Mouse (Mus musculus): ENCODE results near the gene Capn15. TPM values are rescaled to one million over a fixed set of nuclear protein-coding genes. Genes with fewer than 3 reads are reported as not detected.
A peak's percentile ranks its signal among the peaks of the same experiment; 100 is the strongest.

The Capn15 gene
- polyA plus RNA-seq (2014; fragmentation: Nextera tagmentation; extraction: Ambion mirVana), result 23.0 and 27.4 TPM in 2 replicates

- Histone ChIP-seq H3K4me1 (replicated peaks; ENCODE audit: control insufficient read depth, insufficient read depth, low read length) (peaks cover 27% of the 10 kb centered on the region), H3K36me3 (ENCODE audit: control insufficient read depth, insufficient read depth, low read length) (no peaks in the 10 kb centered on the region; the same call in 1 of the 2 replicates), H3K4me2 (peak within 1 kb of the TSS; percentile 95), H3K9ac (ENCODE audit: low read depth, low read length) (peak within 1 kb of the TSS; percentile 94), H3K4me3 (ENCODE audit: low read depth, low read length) (peak within 1 kb of the TSS; percentile 93), H3K9me3 (ENCODE audit: control insufficient read depth, low read length) (no peaks in the 10 kb centered on the region), H3K27ac (ENCODE audit: low read depth, low read length) (peak within 1 kb of the TSS; percentile 79), H3K27me3 (replicated peaks; ENCODE audit: control insufficient read depth, insufficient read depth, low read length) (no peaks in the 10 kb centered on the region)
- DNase-seq (ENCODE audit: low spot score) (peak; percentile 87), ATAC-seq (replicated peaks; ENCODE audit: low FRiP score) (peak; percentile 97)
- WGBS, result under 1% methylated on average over 91 of the region's 91 CpGs
Measured at GRCm38 (mm10) chr17:25985306-25986294, at the start of gene Capn15. Capn15 (minus strand) TSS chr17:25985796.

- Histone ChIP-seq H3K9ac (ENCODE audit: low read depth, low read length) (no peak overlapping the region), H3K9me3 (ENCODE audit: control insufficient read depth, low read length) (no peaks in the 10 kb centered on the region), H3K36me3 (ENCODE audit: control insufficient read depth, insufficient read depth, low read length) (no peaks in the 10 kb centered on the region; the same call in 1 of the 2 replicates), H3K27me3 (replicated peaks; ENCODE audit: control insufficient read depth, insufficient read depth, low read length) (no peaks in the 10 kb centered on the region), H3K4me3 (ENCODE audit: low read depth, low read length) (no peak overlapping the region), H3K4me2 (no peak overlapping the region), H3K4me1 (replicated peaks; ENCODE audit: control insufficient read depth, insufficient read depth, low read length) (no peaks in the 10 kb centered on the region), H3K27ac (ENCODE audit: low read depth, low read length) (no peak overlapping the region)
- 56% methylated on average over 6 of the region's 6 CpGs for WGBS
- ATAC-seq (replicated peaks; ENCODE audit: low FRiP score) (no peak), DNase-seq (ENCODE audit: low spot score) (no peak)
Measured at GRCm38 (mm10) chr17:26032037-26032436, 46.4 kb upstream of the Capn15 start.

- no peak for ATAC-seq (replicated peaks; ENCODE audit: low FRiP score)
- Histone ChIP-seq H3K27me3 (replicated peaks; ENCODE audit: control insufficient read depth, insufficient read depth, low read length) (no peaks in the 10 kb centered on the region), H3K36me3 (ENCODE audit: control insufficient read depth, insufficient read depth, low read length) (no peaks in the 10 kb centered on the region; the same call in 1 of the 2 replicates), H3K9ac (ENCODE audit: low read depth, low read length) (no peak overlapping the region), H3K4me2 (no peak overlapping the region), H3K9me3 (ENCODE audit: control insufficient read depth, low read length) (no peaks in the 10 kb centered on the region), H3K4me1 (replicated peaks; ENCODE audit: control insufficient read depth, insufficient read depth, low read length) (no peaks in the 10 kb centered on the region), H3K4me3 (ENCODE audit: low read depth, low read length) (no peak overlapping the region), H3K27ac (ENCODE audit: low read depth, low read length) (no peak overlapping the region)
- DNase-seq (ENCODE audit: low spot score), result no peak
- WGBS, result 87% methylated on average over 5 of the region's 5 CpGs
Measured at GRCm38 (mm10) chr17:26031583-26031982, 46.0 kb upstream of the Capn15 start.

GRCm38 (mm10) chr17:26028261-26028660 is 42.7 kb upstream of the Capn15 start:
- Histone ChIP-seq H3K9me3 (ENCODE audit: control insufficient read depth, low read length) (no peaks in the 10 kb centered on the region), H3K4me1 (replicated peaks; ENCODE audit: control insufficient read depth, insufficient read depth, low read length) (no peaks in the 10 kb centered on the region), H3K27ac (ENCODE audit: low read depth, low read length) (no peak overlapping the region), H3K36me3 (ENCODE audit: control insufficient read depth, insufficient read depth, low read length) (no peaks in the 10 kb centered on the region), H3K27me3 (replicated peaks; ENCODE audit: control insufficient read depth, insufficient read depth, low read length) (no peaks in the 10 kb centered on the region), H3K4me2 (no peak overlapping the region), H3K4me3 (ENCODE audit: low read depth, low read length) (no peak overlapping the region), H3K9ac (ENCODE audit: low read depth, low read length) (no peak overlapping the region)
- ATAC-seq (replicated peaks; ENCODE audit: low FRiP score) (no peak), DNase-seq (ENCODE audit: low spot score) (no peak)
- WGBS, result 91% methylated on average over 4 of the region's 4 CpGs

- H3K27me3 ChIP-seq (replicated peaks; ENCODE audit: control insufficient read depth, insufficient read depth, low read length), result no peaks in the 10 kb centered on the region
- no peak for DNase-seq (ENCODE audit: low spot score)
- no peak overlapping the region for H3K4me2 ChIP-seq
- no peak overlapping the region for H3K4me3 ChIP-seq (ENCODE audit: low read depth, low read length)
- H3K9me3 ChIP-seq (ENCODE audit: control insufficient read depth, low read length), result no peaks in the 10 kb centered on the region
- no peaks in the 10 kb centered on the region for H3K36me3 ChIP-seq (ENCODE audit: control insufficient read depth, insufficient read depth, low read length)
- no peak overlapping the region for H3K9ac ChIP-seq (ENCODE audit: low read depth, low read length)
- WGBS, result 91% methylated on average over 9 of the region's 9 CpGs
- peaks cover 14% of the 10 kb centered on the region for H3K4me1 ChIP-seq (replicated peaks; ENCODE audit: control insufficient read depth, insufficient read depth, low read length)
- no peak overlapping the region for H3K27ac ChIP-seq (ENCODE audit: low read depth, low read length)
- ATAC-seq (replicated peaks; ENCODE audit: low FRiP score), result no peak
Measured at GRCm38 (mm10) chr17:26024674-26025073, 39.1 kb upstream of the Capn15 start.

- Histone ChIP-seq H3K4me1 (replicated peaks; ENCODE audit: control insufficient read depth, insufficient read depth, low read length) (peaks cover 14% of the 10 kb centered on the region), H3K4me3 (ENCODE audit: low read depth, low read length) (no peak overlapping the region), H3K36me3 (ENCODE audit: control insufficient read depth, insufficient read depth, low read length) (no peaks in the 10 kb centered on the region), H3K9me3 (ENCODE audit: control insufficient read depth, low read length) (no peaks in the 10 kb centered on the region), H3K27ac (ENCODE audit: low read depth, low read length) (no peak overlapping the region), H3K9ac (ENCODE audit: low read depth, low read length) (0 out of 2 replicates have a peak overlapping the region, but pooled peaks have one; percentile 16), H3K27me3 (replicated peaks; ENCODE audit: control insufficient read depth, insufficient read depth, low read length) (no peaks in the 10 kb centered on the region), H3K4me2 (no peak overlapping the region)
- 80% methylated on average over 8 of the region's 8 CpGs for WGBS
- DNase-seq (ENCODE audit: low spot score) (no peak), ATAC-seq (replicated peaks; ENCODE audit: low FRiP score) (no peak)
Measured at GRCm38 (mm10) chr17:26023966-26024365, 38.4 kb upstream of the Capn15 start.

GRCm38 (mm10) chr17:26023181-26023580 is 37.6 kb upstream of the Capn15 start:
- H3K27ac ChIP-seq (ENCODE audit: low read depth, low read length), result no peak overlapping the region
- 86% methylated on average over 5 of the region's 5 CpGs for WGBS
- peaks cover 14% of the 10 kb centered on the region for H3K4me1 ChIP-seq (replicated peaks; ENCODE audit: control insufficient read depth, insufficient read depth, low read length)
- H3K36me3 ChIP-seq (ENCODE audit: control insufficient read depth, insufficient read depth, low read length), result no peaks in the 10 kb centered on the region
- H3K9me3 ChIP-seq (ENCODE audit: control insufficient read depth, low read length), result no peaks in the 10 kb centered on the region
- no peak overlapping the region for H3K4me2 ChIP-seq
- H3K27me3 ChIP-seq (replicated peaks; ENCODE audit: control insufficient read depth, insufficient read depth, low read length), result no peaks in the 10 kb centered on the region
- H3K4me3 ChIP-seq (ENCODE audit: low read depth, low read length), result no peak overlapping the region
- no peak overlapping the region for H3K9ac ChIP-seq (ENCODE audit: low read depth, low read length)
- no peak for DNase-seq (ENCODE audit: low spot score)
- no peak for ATAC-seq (replicated peaks; ENCODE audit: low FRiP score)

GRCm38 (mm10) chr17:26021728-26022341 is 36.2 kb upstream of the Capn15 start:
- ATAC-seq (replicated peaks; ENCODE audit: low FRiP score), result 0 out of 2 replicates have a peak, but pooled peaks have one; percentile 51
- WGBS, result 43% methylated on average over 9 of the region's 9 CpGs
- H3K36me3 ChIP-seq (ENCODE audit: control insufficient read depth, insufficient read depth, low read length), result no peaks in the 10 kb centered on the region
- H3K27ac ChIP-seq (ENCODE audit: low read depth, low read length), result peak overlapping the region; percentile 46; the same call in 1 of the 2 replicates
- peaks cover 14% of the 10 kb centered on the region for H3K4me1 ChIP-seq (replicated peaks; ENCODE audit: control insufficient read depth, insufficient read depth, low read length)
- H3K4me2 ChIP-seq, result peak overlapping the region; percentile 28
- DNase-seq (ENCODE audit: low spot score), result no peak
- H3K9ac ChIP-seq (ENCODE audit: low read depth, low read length), result no peak overlapping the region
- no peak overlapping the region for H3K4me3 ChIP-seq (ENCODE audit: low read depth, low read length)
- no peaks in the 10 kb centered on the region for H3K9me3 ChIP-seq (ENCODE audit: control insufficient read depth, low read length)
- no peaks in the 10 kb centered on the region for H3K27me3 ChIP-seq (replicated peaks; ENCODE audit: control insufficient read depth, insufficient read depth, low read length)
